Mouse (Mus musculus): ENCODE results near the gene Slc22a4. TPM values are rescaled to one million over a fixed set of nuclear protein-coding genes. Genes with fewer than 3 reads are reported as not detected.

The Slc22a4 gene
- polyA plus RNA-seq (2014; fragmentation: Nextera tagmentation; extraction: Ambion mirVana) = 0.38 and 0.45 TPM in 2 replicates

- ATAC-seq (ENCODE audit: insufficient read depth) = peak; percentile 91
- H3K9me3 ChIP-seq (ENCODE audit: low read depth, low read length) = no peaks in the 10 kb centered on the region
- no peak within 1 kb of the TSS; the same call in 1 of the 2 replicates for H3K27ac ChIP-seq (ENCODE audit: low read depth)
- H3K36me3 ChIP-seq (ENCODE audit: insufficient read depth) = no peaks in the 10 kb centered on the region
- DNase-seq = peak; percentile 85
- peak; percentile 48 for TF ChIP-seq CTCF (IDR thresholded peaks at IDR 0.05; ENCODE audit: low read depth)
- peaks cover 11% of the 10 kb centered on the region for H3K27me3 ChIP-seq (ENCODE audit: insufficient read depth, low read length)
- H3K9ac ChIP-seq = peak within 1 kb of the TSS; percentile 63
- H3K4me1 ChIP-seq (ENCODE audit: insufficient read depth) = 0 out of 2 replicates have a peak, but pooled peaks cover 3% of the 10 kb centered on the region
- 3% methylated on average over 60 of the region's 61 CpGs for WGBS
- peak within 1 kb of the TSS; percentile 44 for H3K4me3 ChIP-seq (ENCODE audit: low read depth, low read length)
- H3K4me2 ChIP-seq = peak within 1 kb of the TSS; percentile 95
Observed at GRCm38 (mm10) chr11:54028044-54028951, at the start of gene Slc22a4. Gene Slc22a4, minus strand, starts transcription at chr11:54028090.

DNA sequence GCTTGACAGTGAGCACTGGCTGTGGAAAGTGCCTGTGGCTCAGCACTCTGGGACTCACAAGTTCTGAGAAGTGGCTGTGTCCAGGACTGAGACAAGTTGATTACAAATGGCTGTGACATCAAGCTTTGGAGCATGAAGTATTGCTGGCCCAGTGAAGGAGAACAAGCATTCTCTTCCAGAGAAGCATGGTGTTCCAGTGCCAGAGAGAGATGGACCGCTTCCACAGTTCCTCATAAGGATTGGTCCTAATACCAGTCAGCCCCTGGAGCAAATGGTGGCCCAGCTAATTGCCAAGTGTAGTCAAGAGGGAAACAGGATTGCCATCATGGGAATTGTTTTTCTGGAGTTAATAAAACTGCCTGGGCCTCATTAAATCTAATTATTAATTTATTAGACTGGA is 48.2 kb upstream of the Slc22a4 start:
- Histone ChIP-seq H3K27me3 (ENCODE audit: insufficient read depth, low read length) (no peaks in the 10 kb centered on the region; the same call in 1 of the 2 replicates), H3K27ac (ENCODE audit: low read depth) (no peak overlapping the region), H3K9me3 (ENCODE audit: low read depth, low read length) (no peaks in the 10 kb centered on the region), H3K9ac (no peak overlapping the region), H3K4me1 (ENCODE audit: insufficient read depth) (0 out of 2 replicates have a peak, but pooled peaks cover 5% of the 10 kb centered on the region), H3K4me2 (no peak overlapping the region), H3K36me3 (ENCODE audit: insufficient read depth) (no peaks in the 10 kb centered on the region), H3K4me3 (ENCODE audit: low read depth, low read length) (no peak overlapping the region)
- ATAC-seq (ENCODE audit: insufficient read depth) (no peak), DNase-seq (no peak)
- no peak for TF ChIP-seq CTCF (IDR thresholded peaks at IDR 0.05; ENCODE audit: low read depth)
- 88% methylated on average over 1 of the region's 1 CpGs for WGBS

DNA sequence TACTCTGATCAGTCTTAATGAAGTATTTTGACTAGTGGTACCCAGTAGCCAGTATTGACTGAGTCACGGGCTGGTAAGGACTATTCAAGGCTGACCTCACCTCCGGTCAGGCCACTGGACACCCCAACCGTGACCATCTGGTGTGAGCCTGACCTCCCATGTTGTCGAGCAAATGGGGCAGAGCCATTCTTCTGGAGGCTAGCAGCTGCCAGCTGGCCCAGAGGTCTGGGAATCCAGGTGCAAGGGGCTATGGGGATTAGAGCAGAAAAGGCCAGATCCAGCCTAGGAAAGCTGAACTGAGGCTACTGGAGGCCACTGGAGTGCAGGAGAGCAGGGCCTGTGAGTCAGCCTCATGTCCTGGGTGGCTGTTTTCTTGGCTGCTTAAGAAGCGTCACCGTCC is 47.5 kb upstream of the Slc22a4 start:
- Histone ChIP-seq H3K9ac (no peak overlapping the region), H3K27ac (ENCODE audit: low read depth) (no peak overlapping the region), H3K36me3 (ENCODE audit: insufficient read depth) (no peaks in the 10 kb centered on the region), H3K27me3 (ENCODE audit: insufficient read depth, low read length) (peaks cover 1% of the 10 kb centered on the region), H3K9me3 (ENCODE audit: low read depth, low read length) (no peaks in the 10 kb centered on the region), H3K4me3 (ENCODE audit: low read depth, low read length) (no peak overlapping the region), H3K4me2 (no peak overlapping the region), H3K4me1 (ENCODE audit: insufficient read depth) (0 out of 2 replicates have a peak, but pooled peaks cover 5% of the 10 kb centered on the region)
- DNase-seq (no peak), ATAC-seq (ENCODE audit: insufficient read depth) (no peak)
- WGBS = 72% methylated on average over 6 of the region's 6 CpGs
- no peak for TF ChIP-seq CTCF (IDR thresholded peaks at IDR 0.05; ENCODE audit: low read depth)

- Histone ChIP-seq H3K4me2 (no peak overlapping the region), H3K4me3 (ENCODE audit: low read depth, low read length) (no peak overlapping the region), H3K9me3 (ENCODE audit: low read depth, low read length) (no peaks in the 10 kb centered on the region), H3K4me1 (ENCODE audit: insufficient read depth) (0 out of 2 replicates have a peak, but pooled peaks cover 5% of the 10 kb centered on the region), H3K27ac (ENCODE audit: low read depth) (no peak overlapping the region), H3K27me3 (ENCODE audit: insufficient read depth, low read length) (peaks cover 14% of the 10 kb centered on the region), H3K9ac (no peak overlapping the region), H3K36me3 (ENCODE audit: insufficient read depth) (no peaks in the 10 kb centered on the region)
- 47% methylated on average over 4 of the region's 4 CpGs for WGBS
- no peak for ATAC-seq (ENCODE audit: insufficient read depth)
- no peak for TF ChIP-seq CTCF (IDR thresholded peaks at IDR 0.05; ENCODE audit: low read depth)
- DNase-seq = no peak
Observed at GRCm38 (mm10) chr11:54073291-54073690, 45.4 kb upstream of the Slc22a4 start.

- Histone ChIP-seq H3K36me3 (ENCODE audit: insufficient read depth) (no peaks in the 10 kb centered on the region), H3K27me3 (ENCODE audit: insufficient read depth, low read length) (peaks cover 14% of the 10 kb centered on the region), H3K4me2 (no peak overlapping the region), H3K4me1 (ENCODE audit: insufficient read depth) (0 out of 2 replicates have a peak, but pooled peaks cover 5% of the 10 kb centered on the region), H3K4me3 (ENCODE audit: low read depth, low read length) (no peak overlapping the region), H3K9me3 (ENCODE audit: low read depth, low read length) (no peaks in the 10 kb centered on the region), H3K27ac (ENCODE audit: low read depth) (no peak overlapping the region), H3K9ac (no peak overlapping the region)
- TF ChIP-seq CTCF (IDR thresholded peaks at IDR 0.05; ENCODE audit: low read depth) = no peak
- WGBS = 90% methylated on average over 5 of the region's 5 CpGs
- ATAC-seq (ENCODE audit: insufficient read depth) (no peak), DNase-seq (no peak)
Observed at GRCm38 (mm10) chr11:54071726-54072445, 44.0 kb upstream of the Slc22a4 start.

DNA sequence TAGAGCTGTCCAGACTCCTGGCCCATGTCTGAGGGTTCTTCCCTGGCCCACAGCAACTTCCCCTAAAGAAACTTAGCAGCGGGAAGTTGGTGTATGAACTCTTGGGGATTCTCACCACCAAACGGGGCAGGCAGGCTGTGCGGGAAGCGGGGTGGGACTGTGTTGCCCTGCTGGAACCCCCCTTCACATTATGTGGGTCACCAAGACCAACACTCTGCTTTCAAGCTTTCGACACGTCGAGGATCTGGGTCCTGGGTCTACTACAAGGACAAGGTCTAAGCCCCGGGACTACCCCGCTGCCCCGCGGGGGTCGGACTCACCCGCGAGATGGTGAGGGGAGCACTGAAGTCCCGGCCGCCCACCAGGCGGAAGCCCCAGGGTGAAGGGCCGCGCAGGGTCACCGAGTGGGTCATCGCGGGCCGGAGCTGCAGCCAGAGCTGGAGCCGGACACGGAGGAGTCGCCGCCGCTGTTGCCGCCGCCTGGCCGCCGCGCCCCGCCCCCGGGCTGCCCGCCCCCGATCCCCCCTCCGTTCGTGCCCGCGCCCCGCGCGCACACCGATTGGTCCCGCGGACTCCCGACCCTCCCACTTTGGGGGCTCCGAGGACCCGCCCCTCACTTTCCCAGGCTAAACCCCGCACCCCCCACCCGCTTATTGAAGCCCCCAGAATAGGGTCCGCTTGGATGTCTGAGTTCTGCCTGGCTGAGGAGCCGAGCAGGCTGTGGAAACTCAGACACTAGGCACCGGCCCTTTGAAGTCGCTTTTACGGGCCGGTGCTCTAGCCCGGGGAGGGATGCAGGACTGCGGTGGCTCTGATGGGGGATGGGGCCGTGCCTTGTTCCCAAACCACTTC is 40.9 kb upstream of the Slc22a4 start, which contains the start of gene Pdlim4:
TSS of gene Pdlim4 (minus strand) at position 495 of the 852 bp plus-strand sequence.
- DNase-seq (peak; percentile 52), ATAC-seq (ENCODE audit: insufficient read depth) (peak; percentile 25; the same call in 1 of the 2 replicates)
- 1% methylated on average over 60 of the region's 61 CpGs for WGBS
- Histone ChIP-seq H3K9me3 (ENCODE audit: low read depth, low read length) (no peaks in the 10 kb centered on the region), H3K9ac (peak within 1 kb of the TSS; percentile 59), H3K27ac (ENCODE audit: low read depth) (peak within 1 kb of the TSS; percentile 27; the same call in 1 of the 2 replicates), H3K27me3 (ENCODE audit: insufficient read depth, low read length) (peaks cover 18% of the 10 kb centered on the region), H3K36me3 (ENCODE audit: insufficient read depth) (no peaks in the 10 kb centered on the region), H3K4me1 (ENCODE audit: insufficient read depth) (0 out of 2 replicates have a peak, but pooled peaks cover 5% of the 10 kb centered on the region), H3K4me3 (ENCODE audit: low read depth, low read length) (peak within 1 kb of the TSS; percentile 52), H3K4me2 (peak within 1 kb of the TSS; percentile 88)
- TF ChIP-seq CTCF (IDR thresholded peaks at IDR 0.05; ENCODE audit: low read depth) = no peak

All from lung, embryonic 14.5 days (tissue).